Mouse (Mus musculus) activated CD4-positive, CD25-positive, alpha-beta regulatory T cell, adult 4 months (primary cell): ENCODE data around the gene Fam83d. TPM values are rescaled to one million over a fixed set of nuclear protein-coding genes. Genes with fewer than 3 reads are reported as not detected.
A peak's percentile ranks its signal among the peaks of the same experiment; 100 is the strongest.
"Not testable (repeated sequence)": the region's sequence is repeated elsewhere in the genome, so short reads cannot be mapped to it uniquely, and the experiment has no call there.

Experiments used
- ATAC-seq: one replicate; pipeline ENCODE4 v1.8.0; 2017
- polyA plus RNA-seq, 2 experiments: library from polyadenylated mRNA; unstranded; fragments of 100-300 nt; shearing (Covaris generic); gene quantifications; one replicate each; pipeline ENCODE4 v1.2.1; 2017

The Fam83d gene
- polyA plus RNA-seq = under 1 TPM; 0.77 to 0.96 TPM

- ATAC-seq = peak; percentile 99
These were observed at the start of gene Fam83d for GRCm38 (mm10) chr2:158767742-158768339. TSS of gene Fam83d (plus strand) at chr2:158768093.

- ATAC-seq = peak; percentile 74
These were observed 48.9 kb upstream of the Fam83d start for GRCm38 (mm10) chr2:158718816-158719549.

- no peak for ATAC-seq
These were observed 47.0 kb upstream of the Fam83d start for GRCm38 (mm10) chr2:158720715-158721370.

GRCm38 (mm10) chr2:158721481-158721880, 46.4 kb upstream of the Fam83d start:
- no peak for ATAC-seq

- ATAC-seq = no peak
These were observed 45.8 kb upstream of the Fam83d start for GRCm38 (mm10) chr2:158722135-158722534.

- peak; percentile 37 for ATAC-seq
These were observed 44.8 kb upstream of the Fam83d start for GRCm38 (mm10) chr2:158722991-158723551.

GRCm38 (mm10) chr2:158723806-158724205, 44.1 kb upstream of the Fam83d start:
- peak; percentile 1 for ATAC-seq

GRCm38 (mm10) chr2:158726252-158726651, 41.6 kb upstream of the Fam83d start:
- ATAC-seq = no peak

GRCm38 (mm10) chr2:158728061-158728815, 39.7 kb upstream of the Fam83d start:
- ATAC-seq = no peak

GRCm38 (mm10) chr2:158730896-158731295, 37.0 kb upstream of the Fam83d start:
- ATAC-seq = no peak

- ATAC-seq = no peak
These were observed 35.4 kb upstream of the Fam83d start for GRCm38 (mm10) chr2:158732521-158732920.

GRCm38 (mm10) chr2:158733136-158733535, 34.8 kb upstream of the Fam83d start:
- no peak for ATAC-seq

GRCm38 (mm10) chr2:158733914-158734313, 34.0 kb upstream of the Fam83d start:
- peak; percentile 70 for ATAC-seq

- no peak for ATAC-seq
These were observed 33.3 kb upstream of the Fam83d start for GRCm38 (mm10) chr2:158734500-158735152.

GRCm38 (mm10) chr2:158735340-158735739, 32.6 kb upstream of the Fam83d start:
- ATAC-seq = peak; percentile 83

- not testable (repeated sequence) for ATAC-seq
These were observed 31.6 kb upstream of the Fam83d start for GRCm38 (mm10) chr2:158736247-158736646.

- ATAC-seq = no peak
These were observed 29.3 kb upstream of the Fam83d start for GRCm38 (mm10) chr2:158738591-158738990.

- ATAC-seq = no peak
These were observed 28.8 kb upstream of the Fam83d start for GRCm38 (mm10) chr2:158739113-158739512.

- ATAC-seq = no peak
These were observed 26.8 kb upstream of the Fam83d start for GRCm38 (mm10) chr2:158741011-158741501.

GRCm38 (mm10) chr2:158742431-158742830, 25.5 kb upstream of the Fam83d start:
- no peak for ATAC-seq

- ATAC-seq = no peak
These were observed 24.3 kb upstream of the Fam83d start for GRCm38 (mm10) chr2:158743518-158744141.
